Mouse (Mus musculus) liver, embryonic 14.5 days (tissue): ENCODE data around the gene Abhd8.

Experiments used
- CTCF ChIP-seq: IDR thresholded peaks from 2 replicates; pipeline ENCODE4 v1.5.1; 2016; ENCODE audit warnings: antibody characterized with exemption, low read depth, control low read depth
- EP300 ChIP-seq: IDR thresholded peaks from 2 replicates; pipeline ENCODE4 v1.6.1; 2016; ENCODE audit warnings: antibody characterized with exemption, low read depth

GRCm38 (mm10) chr8:71483932-71484331 is 20.5 kb upstream of the Abhd8 start:
- TF ChIP-seq CTCF (no peak), EP300 (no peak)
